In genomic region chr14:52314808-52315150, GRCm38 (mm10) we compare ENCODE assay signal across 9 mouse cellular contexts. TPM values are rescaled to one million over a fixed set of nuclear protein-coding genes. Genes with fewer than 3 reads are reported as not detected.
DNase-seq lines count a peak whose midpoint lies in the region; ATAC-seq and TF ChIP-seq lines count a peak whose summit lies in the region.
"Had no signal": no experiment of that assay in that cellular context is flagged by ENCODE, and none has a peak within 500 bp of the region (broad histone marks: within the 10 kb centered on the region; RNA-seq: fewer than 3 reads in every experiment).

No protein-coding gene starts in this region.

- no peak for TF ChIP-seq CTCF in stomach, postnatal 0 days (IDR thresholded peaks at IDR 0.05; ENCODE audit: low read depth)

- no peaks in the 10 kb centered on the region for H3K9me3 ChIP-seq in neural tube, embryonic 11.5 days (ENCODE audit: control insufficient read depth, low read length)
- H3K9me3 ChIP-seq in liver, embryonic 13.5 days (replicated peaks): no peaks in the 10 kb centered on the region
- no peaks in the 10 kb centered on the region for H3K9me3 ChIP-seq in stomach, postnatal 0 days (ENCODE audit: control insufficient read depth, low read length)

- WGBS in neural tube, embryonic 11.5 days: 57% methylated on average over 8 of the region's 8 CpGs
- 40% methylated on average over 8 of the region's 8 CpGs for WGBS in liver, embryonic 13.5 days (ENCODE audit: insufficient replicate concordance)
- WGBS in stomach, postnatal 0 days: 52% methylated on average over 8 of the region's 8 CpGs

- H3K36me3 ChIP-seq in neural tube, embryonic 11.5 days (ENCODE audit: control insufficient read depth, insufficient read depth, low read length): peaks cover 26% of the 10 kb centered on the region
- H3K36me3 ChIP-seq in liver, embryonic 13.5 days: peaks cover 10% of the 10 kb centered on the region; the same call in 1 of the 2 replicates
- no peaks in the 10 kb centered on the region for H3K36me3 ChIP-seq in stomach, postnatal 0 days (ENCODE audit: control insufficient read depth, insufficient read depth, low read length)

- H3K27me3 ChIP-seq in neural tube, embryonic 11.5 days (ENCODE audit: control insufficient read depth, insufficient read depth, low read length): no peaks in the 10 kb centered on the region
- H3K27me3 ChIP-seq in liver, embryonic 13.5 days: peaks cover 51% of the 10 kb centered on the region
- no peaks in the 10 kb centered on the region for H3K27me3 ChIP-seq in stomach, postnatal 0 days (ENCODE audit: control insufficient read depth, insufficient read depth, low read length)

- DNase-seq in cerebellum, adult 18-20 months: peak; percentile 23 to 38
- DNase-seq in cerebellum, postnatal 4 days (ENCODE audit: low spot score in 2 of 2): no peak
- no peak for DNase-seq in neural tube, embryonic 11.5 days (ENCODE audit: low spot score)
- DNase-seq in neural tube, embryonic 10.5 days (ENCODE audit: extremely low spot score, low spot score): no peak
- DNase-seq in liver, embryonic 13.5 days: no peak
- no peak for DNase-seq in stomach, postnatal 0 days (ENCODE audit: low spot score)
- DNase-seq in urinary bladder, postnatal 36 days (ENCODE audit: low spot score in 2 of 2): no peak
- no peak for DNase-seq in thymus, postnatal 25 days

- H3K27ac ChIP-seq in neural tube, embryonic 11.5 days (ENCODE audit: low read depth, low read length): no peak overlapping the region
- no peak overlapping the region for H3K27ac ChIP-seq in liver, embryonic 13.5 days
- H3K27ac ChIP-seq in stomach, postnatal 0 days (replicated peaks): no peak overlapping the region

- H3K4me1 ChIP-seq in neural tube, embryonic 11.5 days (ENCODE audit: control insufficient read depth, insufficient read depth, low read length): peaks cover 39% of the 10 kb centered on the region
- peaks cover 24% of the 10 kb centered on the region for H3K4me1 ChIP-seq in liver, embryonic 13.5 days (replicated peaks)
- H3K4me1 ChIP-seq in stomach, postnatal 0 days (replicated peaks; ENCODE audit: control insufficient read depth, insufficient read depth): 0 out of 2 replicates have a peak, but pooled peaks cover 3% of the 10 kb centered on the region

- peak overlapping the region; percentile 79 for H3K4me3 ChIP-seq in neural tube, embryonic 11.5 days (ENCODE audit: low read depth, low read length)
- H3K4me3 ChIP-seq in liver, embryonic 13.5 days (replicated peaks): peak overlapping the region; percentile 63
- H3K4me3 ChIP-seq in stomach, postnatal 0 days (ENCODE audit: low read depth, low read length): no peak overlapping the region

- peak overlapping the region; percentile 91 for H3K4me2 ChIP-seq in neural tube, embryonic 11.5 days (ENCODE audit: low read depth)
- peak overlapping the region; percentile 81 for H3K4me2 ChIP-seq in liver, embryonic 13.5 days
- H3K4me2 ChIP-seq in stomach, postnatal 0 days (replicated peaks; ENCODE audit: low read depth): no peak overlapping the region; the same call in 1 of the 2 replicates

- peak overlapping the region; percentile 95 for H3K9ac ChIP-seq in neural tube, embryonic 11.5 days (ENCODE audit: low read length)
- no peak overlapping the region for H3K9ac ChIP-seq in liver, embryonic 13.5 days
- H3K9ac ChIP-seq in stomach, postnatal 0 days (ENCODE audit: low read length): peak overlapping the region; percentile 77; the same call in 1 of the 2 replicates

- no peak for TF ChIP-seq EP300 in stomach, postnatal 0 days (optimal IDR thresholded peaks at IDR 0.05)

- ATAC-seq in neural tube, embryonic 11.5 days (ENCODE audit: insufficient read depth, low FRiP score, low TSS enrichment): no peak
- no peak for ATAC-seq in liver, embryonic 13.5 days (ENCODE audit: low read depth)
- no peak; the same call in 1 of the 2 replicates for ATAC-seq in stomach, postnatal 0 days (ENCODE audit: low FRiP score, low TSS enrichment)

RNA-seq across cellular contexts. Expression of gene Mettl3, which starts 9.9 kb away (rescaled TPM):
- 47.1 and 54.6 TPM in 2 replicates for polyA plus RNA-seq in neural tube, embryonic 11.5 days (2014; fragmentation: Nextera tagmentation; extraction: Ambion mirVana)
- 20.6 and 21.9 TPM in 2 replicates for polyA plus RNA-seq in liver, embryonic 13.5 days (2015; fragmentation: Nextera tagmentation; extraction: Ambion mirVana)
- polyA plus RNA-seq in stomach, postnatal 0 days (2015; fragmentation: Nextera tagmentation; extraction: Ambion mirVana): 13.7 and 15.9 TPM in 2 replicates

RNA-seq across cellular contexts. Expression of gene Sall2, which starts 13.8 kb away (rescaled TPM):
- polyA plus RNA-seq in neural tube, embryonic 11.5 days (2014; fragmentation: Nextera tagmentation; extraction: Ambion mirVana): 51.9 and 54.5 TPM in 2 replicates
- polyA plus RNA-seq in liver, embryonic 13.5 days (2015; fragmentation: Nextera tagmentation; extraction: Ambion mirVana): 1.2 and 1.5 TPM in 2 replicates
- 1.9 and 2.1 TPM in 2 replicates for polyA plus RNA-seq in stomach, postnatal 0 days (2015; fragmentation: Nextera tagmentation; extraction: Ambion mirVana)

RNA-seq across cellular contexts. Expression of gene Rab2b, which starts 35.4 kb away (rescaled TPM):
- polyA plus RNA-seq in neural tube, embryonic 11.5 days (2014; fragmentation: Nextera tagmentation; extraction: Ambion mirVana): 38.2 and 40.9 TPM in 2 replicates
- polyA plus RNA-seq in liver, embryonic 13.5 days (2015; fragmentation: Nextera tagmentation; extraction: Ambion mirVana): 2.6 and 3.0 TPM in 2 replicates
- polyA plus RNA-seq in stomach, postnatal 0 days (2015; fragmentation: Nextera tagmentation; extraction: Ambion mirVana): 6.9 and 7.3 TPM in 2 replicates

RNA-seq across cellular contexts. Expression of gene Tox4, which starts 35.8 kb away (rescaled TPM):
- 52.0 and 54.9 TPM in 2 replicates for polyA plus RNA-seq in neural tube, embryonic 11.5 days (2014; fragmentation: Nextera tagmentation; extraction: Ambion mirVana)
- 19.8 and 20.5 TPM in 2 replicates for polyA plus RNA-seq in liver, embryonic 13.5 days (2015; fragmentation: Nextera tagmentation; extraction: Ambion mirVana)
- 21.5 and 22.9 TPM in 2 replicates for polyA plus RNA-seq in stomach, postnatal 0 days (2015; fragmentation: Nextera tagmentation; extraction: Ambion mirVana)

RNA-seq across cellular contexts. Expression of gene Olfr1513, which starts 41.4 kb away (rescaled TPM):
- polyA plus RNA-seq in neural tube, embryonic 11.5 days (2014; fragmentation: Nextera tagmentation; extraction: Ambion mirVana): 0.48 TPM in 1 of 2 replicates, not detected in the other
- polyA plus RNA-seq in liver, embryonic 13.5 days (2015; fragmentation: Nextera tagmentation; extraction: Ambion mirVana): not detected in 2 replicates
- polyA plus RNA-seq in stomach, postnatal 0 days (2015; fragmentation: Nextera tagmentation; extraction: Ambion mirVana): not detected in 2 replicates
- polyA plus RNA-seq: brain, embryonic 14.5 days had no signal

Comparison
In these comparisons a context has a peak if more than half of its experiments do, and no peak if none do; other contexts are left out.
1. DNase-seq: peak in cerebellum, adult 18-20 months (2 of 2); none in cerebellum, postnatal 4 days (0 of 2), neural tube, embryonic 11.5 days (single experiment), neural tube, embryonic 10.5 days (single experiment), liver, embryonic 13.5 days (single experiment), stomach, postnatal 0 days (single experiment), urinary bladder, postnatal 36 days (0 of 2) and thymus, postnatal 25 days (single experiment).
2. RNA of gene Sall2, which starts 13.8 kb away (polyA plus RNA-seq): 51.9 to 54.5 TPM in neural tube, embryonic 11.5 days; 1.9 to 2.1 TPM in stomach, postnatal 0 days and 1.2 to 1.5 TPM in liver, embryonic 13.5 days; every median in the first group is over 10 times any median in the second.